Mouse (Mus musculus) liver, embryonic 14.5 days (tissue): ENCODE results near the gene Rab3c.

Source experiments
- CTCF ChIP-seq: IDR thresholded peaks from 2 replicates; pipeline ENCODE4 v1.5.1; 2016; ENCODE audit warnings: antibody characterized with exemption, low read depth, control low read depth
- EP300 ChIP-seq: IDR thresholded peaks from 2 replicates; pipeline ENCODE4 v1.6.1; 2016; ENCODE audit warnings: antibody characterized with exemption, low read depth

GRCm38 (mm10) chr13:110012029-110012428, 268.8 kb downstream of the Rab3c start:
- TF ChIP-seq EP300 (no peak), CTCF (no peak)
